Mouse (Mus musculus) kidney, embryonic 14.5 days (tissue): ENCODE measurements around the gene Usp5. TPM values are rescaled to one million over a fixed set of nuclear protein-coding genes. Genes with fewer than 3 reads are reported as not detected.

Source experiments
- ATAC-seq: fragments of 200-750 bp; cut with Nextera tagmentation; 2 replicates; pipeline ENCODE4 v1.8.0; 2017; ENCODE audit warnings: moderate number of reproducible peaks, mild to moderate bottlenecking, moderate TSS enrichment, moderate library complexity; ENCODE audit not compliant: low FRiP score, low TSS enrichment
- H3K27ac ChIP-seq: fragments of 300-500 bp; sonication (generic); 2 replicates; pipeline ENCODE4 v1.5.1; 2014; ENCODE audit warnings: low read depth, mild to moderate bottlenecking, low read length, moderate library complexity, mixed read lengths
- H3K27me3 ChIP-seq: fragments of 300-500 bp; sonication (generic); 2 replicates; pipeline ENCODE4 v1.6.1; 2014; ENCODE audit warnings: mild to moderate bottlenecking, low read length; ENCODE audit not compliant: control insufficient read depth, insufficient read depth
- H3K36me3 ChIP-seq: fragments of 300-500 bp; sonication (generic); 2 replicates; pipeline ENCODE4 v1.6.1; 2014; ENCODE audit warnings: low read length, mixed read lengths; ENCODE audit not compliant: control insufficient read depth, insufficient read depth
- H3K4me1 ChIP-seq: fragments of 300-500 bp; sonication (generic); 2 replicates; pipeline ENCODE4 v1.6.1; 2014; ENCODE audit warnings: low read length, mixed read lengths; ENCODE audit not compliant: control insufficient read depth, insufficient read depth
- H3K4me2 ChIP-seq: fragments of 300-500 bp; sonication (generic); replicated peaks from 2 replicates; pipeline ENCODE4 v1.6.1; 2014; ENCODE audit warnings: low read depth, mild to moderate bottlenecking, low read length
- H3K4me3 ChIP-seq: fragments of 300-500 bp; sonication (generic); 2 replicates; pipeline ENCODE4 v1.5.1; 2014; ENCODE audit warnings: mild to moderate bottlenecking, low read length
- H3K9ac ChIP-seq: fragments of 300-500 bp; sonication (generic); 2 replicates; pipeline ENCODE4 v1.6.1; 2014; ENCODE audit warnings: low read depth, mild to moderate bottlenecking, low read length, moderate library complexity
- H3K9me3 ChIP-seq: fragments of 300-500 bp; sonication (generic); 2 replicates; pipeline ENCODE4 v1.6.1; 2016; ENCODE audit warnings: low read length; ENCODE audit not compliant: control insufficient read depth
- WGBS: fragments of 180-500 bp; shearing (Covaris S2); extraction: QIAGEN DNeasy Blood & Tissue Kit; methylation state at CpG from one replicate; pipeline ENCODE4 v1.1.7; 2014; 5-methylcytosine and 5-hydroxymethylcytosine counted together
- polyA plus RNA-seq: library from polyadenylated mRNA; unstranded; fragments of >200 nt; fragmentation: Nextera tagmentation; extraction: Ambion mirVana; gene quantifications from 2 replicates; pipeline ENCODE4 v1.2.1, GENCODE M21; 2014

The Usp5 gene
- polyA plus RNA-seq, 1 experiment from 2014 or later, result 139 TPM

DNA sequence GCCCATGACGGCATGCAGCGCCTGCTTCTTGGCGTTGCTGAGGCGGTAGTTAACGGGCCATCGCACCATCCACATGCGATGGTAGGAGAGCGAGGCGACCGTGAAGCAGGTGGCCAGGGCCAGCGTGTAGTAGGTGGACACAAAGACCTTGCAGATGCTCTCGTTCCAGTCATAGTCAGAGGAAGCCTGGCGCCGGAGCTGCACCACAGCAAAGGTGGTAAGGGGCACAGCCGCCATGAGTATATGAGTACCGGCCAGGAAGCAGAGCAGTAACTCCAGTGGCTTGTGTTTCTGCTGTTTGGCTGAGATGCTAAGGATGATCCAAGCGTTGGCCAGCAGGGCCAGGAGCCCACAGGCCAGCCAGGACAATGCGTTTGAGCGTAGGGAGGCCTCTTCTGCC lies 32.0 kb upstream of the Usp5 start:
- Histone ChIP-seq H3K4me3 (no peak overlapping the region), H3K27ac (no peak overlapping the region), H3K4me2 (no peak overlapping the region), H3K4me1 (peaks cover 28% of the 10 kb centered on the region), H3K27me3 (peaks cover 6% of the 10 kb centered on the region), H3K9me3 (no peaks in the 10 kb centered on the region), H3K9ac (peak overlapping the region; percentile 12; the same call in 1 of the 2 replicates), H3K36me3 (no peaks in the 10 kb centered on the region)
- no peak for ATAC-seq
- WGBS, result 85% methylated on average over 19 of the region's 19 CpGs

DNA sequence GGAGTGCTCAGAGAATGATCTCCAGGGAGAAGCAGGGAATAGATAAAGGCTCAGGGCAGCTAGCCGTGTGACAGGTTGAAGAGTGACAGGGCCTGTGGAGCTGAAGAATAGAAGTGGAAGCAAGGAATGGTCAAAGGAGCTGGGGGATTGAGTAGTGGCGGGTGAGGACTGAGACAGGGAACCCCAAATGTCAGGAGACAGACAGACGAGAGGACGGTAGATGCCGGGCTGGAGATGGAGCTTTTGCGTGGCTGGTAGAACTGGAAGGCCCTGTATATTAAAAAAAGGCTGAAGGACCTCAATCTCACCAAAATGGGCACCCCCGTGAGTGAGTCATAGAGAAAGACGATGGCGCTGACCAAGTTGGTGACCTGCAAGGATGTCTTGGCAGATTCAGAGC lies 31.2 kb upstream of the Usp5 start:
- no peak for ATAC-seq
- Histone ChIP-seq H3K27me3 (peaks cover 6% of the 10 kb centered on the region), H3K4me1 (peaks cover 33% of the 10 kb centered on the region), H3K27ac (no peak overlapping the region), H3K9ac (no peak overlapping the region), H3K9me3 (no peaks in the 10 kb centered on the region), H3K36me3 (no peaks in the 10 kb centered on the region), H3K4me3 (no peak overlapping the region), H3K4me2 (no peak overlapping the region)
- WGBS, result 89% methylated on average over 9 of the region's 9 CpGs

DNA sequence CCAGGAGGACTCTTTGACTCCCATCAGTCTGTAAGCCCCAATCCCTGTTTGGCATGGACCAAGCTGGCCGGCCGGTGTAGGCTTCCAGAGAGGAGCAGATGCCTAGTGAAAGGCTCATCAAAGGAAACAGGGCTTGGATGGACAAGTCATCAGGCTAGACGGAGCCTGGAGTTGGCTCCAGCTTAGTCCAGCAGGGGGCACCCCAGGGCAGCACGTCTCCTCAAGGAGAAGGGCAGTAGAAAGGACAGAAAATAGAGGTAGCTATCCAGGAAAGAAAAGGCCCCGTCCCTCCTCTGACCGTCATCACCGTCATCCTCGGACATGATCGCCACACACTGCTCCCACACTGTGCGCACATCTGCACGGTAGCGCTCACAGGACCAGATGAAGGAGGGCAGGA lies 30.4 kb upstream of the Usp5 start:
- peak overlapping the region; percentile 10; the same call in 1 of the 2 replicates for H3K4me2 ChIP-seq
- peaks cover 6% of the 10 kb centered on the region for H3K27me3 ChIP-seq
- H3K9me3 ChIP-seq, result no peaks in the 10 kb centered on the region
- no peaks in the 10 kb centered on the region; the same call in 1 of the 2 replicates for H3K36me3 ChIP-seq
- 0 out of 2 replicates have a peak, but pooled peaks have one; percentile 1 for ATAC-seq
- WGBS, result 9% methylated on average over 12 of the region's 12 CpGs
- no peak overlapping the region for H3K4me3 ChIP-seq
- H3K9ac ChIP-seq, result no peak overlapping the region
- H3K4me1 ChIP-seq, result peaks cover 33% of the 10 kb centered on the region
- H3K27ac ChIP-seq, result no peak overlapping the region

DNA sequence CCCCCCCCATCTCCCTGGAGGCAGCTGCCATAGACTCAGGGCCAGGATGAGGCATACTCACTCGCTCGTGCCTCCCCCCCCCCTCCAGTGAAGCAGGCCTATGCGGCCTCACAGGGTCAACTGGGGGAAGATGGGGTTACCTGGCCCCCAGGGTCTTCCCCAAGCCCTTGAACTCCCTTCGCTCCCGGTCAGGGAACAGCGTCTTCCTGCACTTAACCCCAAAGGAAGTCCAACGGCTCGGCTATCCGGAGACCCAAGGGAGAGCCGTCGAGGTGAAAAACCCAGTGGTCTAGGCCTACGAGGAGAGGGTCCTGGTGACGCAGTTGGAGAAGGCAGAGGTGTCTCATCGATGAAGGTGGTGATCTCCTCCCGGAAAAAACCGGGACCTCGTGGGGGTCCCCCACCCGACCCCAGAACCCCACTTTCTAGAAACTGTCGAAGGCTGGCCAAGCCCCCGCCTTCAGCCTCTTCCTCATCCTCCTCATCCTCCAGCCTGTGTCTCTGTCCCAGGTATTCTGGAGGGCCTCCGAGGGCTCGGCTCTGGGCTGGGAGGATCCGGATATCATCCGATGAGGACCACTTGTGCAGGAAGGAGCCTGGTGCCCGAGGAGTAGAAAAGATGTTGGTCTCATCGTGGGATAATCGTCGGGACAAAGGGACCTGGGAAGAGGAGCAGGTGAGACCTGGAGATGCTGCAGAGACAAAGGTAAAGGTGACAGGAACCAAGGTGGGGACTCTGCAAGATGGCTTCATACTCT lies 29.5 kb upstream of the Usp5 start:
- WGBS, result 77% methylated on average over 28 of the region's 28 CpGs
- H3K27me3 ChIP-seq, result peaks cover 6% of the 10 kb centered on the region
- no peaks in the 10 kb centered on the region for H3K9me3 ChIP-seq
- no peak overlapping the region for H3K9ac ChIP-seq
- peaks cover 33% of the 10 kb centered on the region for H3K4me1 ChIP-seq
- no peak overlapping the region for H3K27ac ChIP-seq
- H3K4me2 ChIP-seq, result peak overlapping the region; percentile 90
- peaks cover 3% of the 10 kb centered on the region; the same call in 1 of the 2 replicates for H3K36me3 ChIP-seq
- ATAC-seq, result no peak
- H3K4me3 ChIP-seq, result no peak overlapping the region

DNA sequence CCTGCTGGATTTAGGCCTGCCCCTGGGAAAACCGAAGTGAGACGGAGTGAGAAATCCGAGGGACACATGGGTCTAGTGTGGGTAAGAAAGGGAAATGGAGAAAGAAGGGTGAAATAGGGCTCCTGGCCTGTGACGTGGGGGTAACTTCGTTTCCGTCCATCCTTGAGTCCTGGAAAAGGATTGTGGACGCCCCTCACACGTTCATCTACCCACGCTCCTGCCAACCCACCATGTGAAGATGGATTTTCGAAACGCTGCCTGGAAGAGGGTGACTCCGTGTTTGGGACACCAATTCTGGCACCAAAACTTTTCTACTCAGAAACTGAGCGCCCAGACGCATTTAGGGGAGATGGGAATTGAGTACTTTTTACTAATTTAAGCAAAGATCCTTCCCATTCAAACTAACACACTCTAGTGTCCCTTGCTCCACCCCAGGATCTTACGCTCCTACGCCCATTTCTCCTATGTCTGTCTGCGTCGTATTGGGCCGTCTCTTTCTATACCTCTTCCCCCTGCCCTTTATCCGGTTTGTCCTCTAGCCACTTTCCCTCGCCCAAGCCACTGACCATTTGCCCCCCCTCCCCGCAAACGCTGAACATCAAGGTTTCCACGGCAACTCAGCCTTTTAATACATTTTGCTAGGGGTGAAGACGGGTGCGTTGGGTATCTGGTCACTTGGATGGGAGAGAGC lies 28.7 kb upstream of the Usp5 start:
- H3K27ac ChIP-seq, result peak overlapping the region; percentile 95; the same call in 1 of the 2 replicates
- H3K4me1 ChIP-seq, result peaks cover 29% of the 10 kb centered on the region
- H3K9me3 ChIP-seq, result no peaks in the 10 kb centered on the region
- H3K4me3 ChIP-seq, result peak overlapping the region; percentile 74
- H3K9ac ChIP-seq, result peak overlapping the region; percentile 93
- no peak for ATAC-seq
- peaks cover 3% of the 10 kb centered on the region; the same call in 1 of the 2 replicates for H3K36me3 ChIP-seq
- H3K27me3 ChIP-seq, result peaks cover 3% of the 10 kb centered on the region
- peak overlapping the region; percentile 90 for H3K4me2 ChIP-seq
- 30% methylated on average over 26 of the region's 26 CpGs for WGBS

GRCm38 (mm10) chr6:124856916-124857839 lies 27.9 kb upstream of the Usp5 start, which contains the start of gene P3h3:
Gene P3h3 (minus strand): TSS chr6:124857752.
- Histone ChIP-seq H3K9me3 (no peaks in the 10 kb centered on the region), H3K4me2 (peak within 1 kb of the TSS; percentile 90), H3K4me1 (peaks cover 26% of the 10 kb centered on the region), H3K27ac (peak within 1 kb of the TSS; percentile 95), H3K27me3 (no peaks in the 10 kb centered on the region), H3K9ac (peak within 1 kb of the TSS; percentile 93), H3K36me3 (peaks cover 3% of the 10 kb centered on the region; the same call in 1 of the 2 replicates), H3K4me3 (peak within 1 kb of the TSS; percentile 74)
- ATAC-seq, result peak; percentile 82
- under 1% methylated on average over 69 of the region's 86 CpGs for WGBS

GRCm38 (mm10) chr6:124856321-124856720 lies 27.0 kb upstream of the Usp5 start:
- Histone ChIP-seq H3K9me3 (no peaks in the 10 kb centered on the region), H3K9ac (peak overlapping the region; percentile 93; the same call in 1 of the 2 replicates), H3K36me3 (peaks cover 3% of the 10 kb centered on the region; the same call in 1 of the 2 replicates), H3K4me3 (peak overlapping the region; percentile 74), H3K27ac (peak overlapping the region; percentile 51; the same call in 1 of the 2 replicates), H3K27me3 (no peaks in the 10 kb centered on the region), H3K4me1 (peaks cover 19% of the 10 kb centered on the region), H3K4me2 (peak overlapping the region; percentile 90)
- WGBS, result 4% methylated on average over 14 of the region's 14 CpGs
- peak; percentile 48; the same call in 1 of the 2 replicates for ATAC-seq

DNA sequence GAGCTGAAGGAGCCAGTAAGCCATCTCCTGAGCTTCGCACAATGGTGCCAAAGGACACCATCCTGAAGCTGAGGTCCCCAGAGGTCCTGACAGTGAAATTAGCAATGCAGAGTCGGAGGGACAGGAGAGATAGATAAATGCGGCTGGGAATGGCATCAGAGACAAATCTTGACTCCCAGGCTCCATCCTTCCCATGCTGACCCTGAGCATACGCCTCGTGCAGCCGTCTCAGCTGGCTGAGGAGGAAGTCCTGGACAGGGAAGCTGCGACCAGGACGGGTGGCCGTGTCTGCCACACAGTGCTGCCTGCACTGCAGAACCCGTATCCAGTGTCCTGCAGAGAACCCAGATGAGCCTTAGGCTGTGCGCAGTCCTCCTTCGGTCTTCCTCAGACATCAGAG lies 25.4 kb upstream of the Usp5 start:
- H3K4me3 ChIP-seq, result no peak overlapping the region
- no peaks in the 10 kb centered on the region for H3K9me3 ChIP-seq
- H3K9ac ChIP-seq, result no peak overlapping the region
- WGBS, result 70% methylated on average over 12 of the region's 12 CpGs
- no peaks in the 10 kb centered on the region for H3K27me3 ChIP-seq
- H3K36me3 ChIP-seq, result peaks cover 6% of the 10 kb centered on the region; the same call in 1 of the 2 replicates
- no peak overlapping the region for H3K27ac ChIP-seq
- no peak overlapping the region for H3K4me2 ChIP-seq
- peaks cover 13% of the 10 kb centered on the region for H3K4me1 ChIP-seq
- no peak for ATAC-seq
